ENCODE assay signal across 7 mouse cellular contexts in the genomic region with DNA sequence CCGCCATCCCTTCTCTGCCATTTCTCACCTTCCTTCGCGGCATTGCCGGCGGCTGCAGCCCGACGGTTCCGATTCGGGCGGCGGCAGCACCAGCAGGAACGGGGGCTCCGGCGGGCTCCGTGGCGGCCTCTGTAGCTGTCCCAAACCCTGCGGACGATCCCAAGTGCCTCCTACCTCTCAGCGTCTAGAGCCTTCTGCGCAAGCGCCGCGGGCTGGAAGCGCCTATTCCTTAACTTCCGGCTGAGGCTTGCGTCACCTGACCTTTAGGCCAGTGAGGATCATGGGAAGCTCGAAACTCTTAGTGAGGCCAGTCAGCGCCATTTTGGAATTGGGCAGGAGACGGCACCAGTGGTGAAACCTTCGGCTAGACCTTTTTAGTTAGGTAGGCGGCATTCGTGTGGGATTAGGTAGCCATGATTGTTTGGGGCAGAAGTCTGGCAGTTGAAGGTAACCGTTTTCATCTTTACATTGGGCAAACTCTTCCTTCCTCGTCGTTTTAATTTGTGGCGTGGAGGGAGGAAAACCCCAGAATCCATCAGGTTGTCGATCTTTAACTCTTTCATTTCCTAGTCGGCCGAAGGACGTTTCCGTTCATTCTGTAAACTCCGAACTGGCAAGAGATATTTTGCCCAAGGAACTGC. TPM values are rescaled to one million over a fixed set of nuclear protein-coding genes. Genes with fewer than 3 reads are reported as not detected.
DNase-seq lines count a peak whose midpoint lies in the region; ATAC-seq lines count a peak whose summit lies in the region.

Gene Kat7 (minus strand): TSS at position 240 of the 641 bp plus-strand sequence.

- H3K9me3 ChIP-seq in intestine, embryonic 14.5 days (ENCODE audit: control insufficient read depth, low read length): no peaks in the 10 kb centered on the region

- intact Hi-C loops in left cerebral cortex, postnatal 14 days (cut with DNase I): loop anchor here (2.0 to 10.0 kb wide), 2 partner anchors 75 to 215 kb away; partner anchors contain the start of gene Slc35b1

- H3K4me1 ChIP-seq in intestine, embryonic 14.5 days (replicated peaks; ENCODE audit: control insufficient read depth, insufficient read depth, low read length): peaks cover 14% of the 10 kb centered on the region

- DNase-seq in adrenal gland, adult 18-20 months (ENCODE audit: low spot score in 2 of 2): peak; percentile 88 to 92
- peak; percentile 100 for DNase-seq in embryo, embryonic 11 days
- DNase-seq in gastrocnemius, postnatal 25 days: peak; percentile 98
- DNase-seq in intestine, embryonic 14.5 days (ENCODE audit: low spot score): no peak
- peak; percentile 98 to 100 for DNase-seq in left cerebral cortex, postnatal 14 days (ENCODE audit: low spot score in 2 of 2)
- DNase-seq in mesoderm, embryonic 11.5 days (ENCODE audit: low read depth, low spot score): peak; percentile 98
- peak; percentile 98 to 99 for DNase-seq in right cerebral cortex, postnatal 36 days (ENCODE audit: low spot score in 2 of 2)

- H3K27ac ChIP-seq in intestine, embryonic 14.5 days (ENCODE audit: low read depth): peak within 1 kb of the TSS; percentile 98

- H3K4me3 ChIP-seq in intestine, embryonic 14.5 days (ENCODE audit: low read depth, low read length): peak within 1 kb of the TSS; percentile 95

- H3K4me2 ChIP-seq in intestine, embryonic 14.5 days (ENCODE audit: low read length): peak within 1 kb of the TSS; percentile 68

- no peaks in the 10 kb centered on the region for H3K27me3 ChIP-seq in intestine, embryonic 14.5 days (replicated peaks; ENCODE audit: control insufficient read depth, insufficient read depth, low read length)

- peak within 1 kb of the TSS; percentile 99 for H3K9ac ChIP-seq in intestine, embryonic 14.5 days (ENCODE audit: low read length)

- WGBS in intestine, embryonic 14.5 days: under 1% methylated on average over 42 of the region's 42 CpGs

- peaks cover 9% of the 10 kb centered on the region for H3K36me3 ChIP-seq in intestine, embryonic 14.5 days (ENCODE audit: control insufficient read depth, insufficient read depth, low read length)

- peak; percentile 95 for ATAC-seq in intestine, embryonic 14.5 days (replicated peaks; ENCODE audit: low FRiP score, low TSS enrichment, low read depth)

RNA-seq across cellular contexts. Expression of gene Kat7, which starts in this region (rescaled TPM):
- total RNA-seq in adrenal gland, adult 18-20 months (2021): 10 to 100 TPM; 54.9 to 59.0 TPM
- total RNA-seq in gastrocnemius, postnatal 25 days (2021): 10 to 100 TPM; 16.9 to 19.6 TPM
- 68.7 and 76.8 TPM in 2 replicates for polyA plus RNA-seq in intestine, embryonic 14.5 days (2014; fragmentation: Nextera tagmentation; extraction: Ambion mirVana)
- 10 to 100 TPM; 63.3 to 66.2 TPM for total RNA-seq in left cerebral cortex, postnatal 14 days (2021)
